Comparison of ENCODE assay signal across 8 mouse cellular contexts in genomic region chr11:113619420-113620080, GRCm38 (mm10). TPM values are rescaled to one million over a fixed set of nuclear protein-coding genes. Genes with fewer than 3 reads are reported as not detected.
DNase-seq lines count a peak whose midpoint lies in the region; ATAC-seq and TF ChIP-seq lines count a peak whose summit lies in the region.

No protein-coding gene starts in this region.

- 2% methylated on average over 31 of the region's 31 CpGs for WGBS in kidney, embryonic 14.5 days
- 4% methylated on average over 31 of the region's 31 CpGs for WGBS in hindbrain, embryonic 11.5 days
- WGBS in midbrain, embryonic 12.5 days = 3% methylated on average over 31 of the region's 31 CpGs

- DNase-seq in kidney, adult 18-20 months = no peak
- DNase-seq in hindbrain, embryonic 11.5 days (ENCODE audit: low spot score) = peak; percentile 47
- DNase-seq in layer of hippocampus, postnatal 14 days (ENCODE audit: low spot score in 2 of 2) = no peak
- no peak for DNase-seq in cerebellum, adult 11 months
- no peak for DNase-seq in adrenal gland, postnatal 14 days

- H3K9me3 ChIP-seq in kidney, embryonic 14.5 days (ENCODE audit: control insufficient read depth, low read length) = no peaks in the 10 kb centered on the region
- H3K9me3 ChIP-seq in hindbrain, embryonic 11.5 days (ENCODE audit: control insufficient read depth, low read length) = no peaks in the 10 kb centered on the region
- no peaks in the 10 kb centered on the region for H3K9me3 ChIP-seq in midbrain, embryonic 12.5 days

- no peaks in the 10 kb centered on the region for H3K36me3 ChIP-seq in kidney, embryonic 14.5 days (ENCODE audit: control insufficient read depth, insufficient read depth, low read length)
- no peaks in the 10 kb centered on the region for H3K36me3 ChIP-seq in hindbrain, embryonic 11.5 days (ENCODE audit: control insufficient read depth, insufficient read depth, low read length)
- peaks cover 5% of the 10 kb centered on the region for H3K36me3 ChIP-seq in midbrain, embryonic 12.5 days

- H3K27ac ChIP-seq in kidney, embryonic 14.5 days (ENCODE audit: low read depth, low read length) = no peak overlapping the region
- H3K27ac ChIP-seq in bone marrow macrophage, adult 2 months (ENCODE audit: insufficient read depth, low read depth, low read length) = no peak overlapping the region
- peak overlapping the region; percentile 42; the same call in 1 of the 2 replicates for H3K27ac ChIP-seq in hindbrain, embryonic 11.5 days (ENCODE audit: low read depth, low read length)
- H3K27ac ChIP-seq in midbrain, embryonic 12.5 days (replicated peaks) = no peak overlapping the region; the same call in 1 of the 2 replicates

- peak overlapping the region; percentile 95 for H3K4me2 ChIP-seq in kidney, embryonic 14.5 days (replicated peaks; ENCODE audit: low read depth, low read length)
- H3K4me2 ChIP-seq in hindbrain, embryonic 11.5 days (replicated peaks; ENCODE audit: low read depth, low read length) = peak overlapping the region; percentile 91
- peak overlapping the region; percentile 89 for H3K4me2 ChIP-seq in midbrain, embryonic 12.5 days (replicated peaks)

- peak overlapping the region; percentile 36 for H3K9ac ChIP-seq in kidney, embryonic 14.5 days (ENCODE audit: low read depth, low read length)
- H3K9ac ChIP-seq in hindbrain, embryonic 11.5 days (ENCODE audit: low read depth, low read length) = peak overlapping the region; percentile 68
- peak overlapping the region; percentile 58 for H3K9ac ChIP-seq in midbrain, embryonic 12.5 days (replicated peaks)

- peaks cover 27% of the 10 kb centered on the region for H3K27me3 ChIP-seq in kidney, embryonic 14.5 days (ENCODE audit: control insufficient read depth, insufficient read depth, low read length)
- H3K27me3 ChIP-seq in hindbrain, embryonic 11.5 days (ENCODE audit: control insufficient read depth, insufficient read depth, low read length) = peaks cover 13% of the 10 kb centered on the region
- H3K27me3 ChIP-seq in midbrain, embryonic 12.5 days = peaks cover 67% of the 10 kb centered on the region

- TF ChIP-seq CTCF in bone marrow macrophage, adult 2 months (IDR thresholded peaks at IDR 0.05; ENCODE audit: low read depth, low read length) = no peak

- peaks cover 24% of the 10 kb centered on the region for H3K4me1 ChIP-seq in kidney, embryonic 14.5 days (ENCODE audit: control insufficient read depth, insufficient read depth, low read length)
- H3K4me1 ChIP-seq in bone marrow macrophage, adult 2 months (ENCODE audit: control insufficient read depth, insufficient read depth, low read length) = no peaks in the 10 kb centered on the region
- H3K4me1 ChIP-seq in hindbrain, embryonic 11.5 days (replicated peaks; ENCODE audit: control insufficient read depth, insufficient read depth, low read length) = peaks cover 11% of the 10 kb centered on the region
- H3K4me1 ChIP-seq in midbrain, embryonic 12.5 days = peaks cover 21% of the 10 kb centered on the region

- TF ChIP-seq POLR2A in bone marrow macrophage, adult 2 months (IDR thresholded peaks at IDR 0.05; ENCODE audit: borderline replicate concordance, low read depth, low read length) = no peak

- H3K4me3 ChIP-seq in kidney, embryonic 14.5 days (ENCODE audit: low read length) = peak overlapping the region; percentile 45
- peak overlapping the region; percentile 49 for H3K4me3 ChIP-seq in bone marrow macrophage, adult 2 months (ENCODE audit: insufficient read depth, low read length)
- peak overlapping the region; percentile 52 for H3K4me3 ChIP-seq in hindbrain, embryonic 11.5 days (ENCODE audit: low read depth, low read length)
- peak overlapping the region; percentile 54 for H3K4me3 ChIP-seq in midbrain, embryonic 12.5 days

- no peak for ATAC-seq in kidney, embryonic 14.5 days (ENCODE audit: low FRiP score, low TSS enrichment)
- 0 out of 2 replicates have a peak, but pooled peaks have one; percentile 6 for ATAC-seq in hindbrain, embryonic 11.5 days (ENCODE audit: low FRiP score)
- no peak; the same call in 1 of the 2 replicates for ATAC-seq in midbrain, embryonic 12.5 days (ENCODE audit: low FRiP score, low read depth)

RNA-seq across cellular contexts. Expression of gene Sstr2, which starts 0.4 kb away (rescaled TPM):
- 0.28 and 0.33 TPM in 2 replicates for polyA plus RNA-seq in kidney, embryonic 14.5 days (2014; fragmentation: Nextera tagmentation; extraction: Ambion mirVana)
- polyA plus RNA-seq in bone marrow macrophage, adult 2 months (2012; ENCODE audit: insufficient read depth, insufficient read length, missing spikeins) = not detected in 2 replicates
- 36.9 and 41.9 TPM in 2 replicates for polyA plus RNA-seq in hindbrain, embryonic 11.5 days (2014; fragmentation: Nextera tagmentation; extraction: Ambion mirVana)
- 11.8 and 13.0 TPM in 2 replicates for polyA plus RNA-seq in midbrain, embryonic 12.5 days (2016; fragmentation: Nextera tagmentation; extraction: Ambion mirVana)
- 10 to 100 TPM; 32.9 to 35.8 TPM for total RNA-seq in layer of hippocampus, postnatal 14 days (2021)
- total RNA-seq in adrenal gland, postnatal 14 days (2021) = 2.4 and 2.6 TPM in 2 replicates

RNA-seq across cellular contexts. Expression of gene Cog1, which starts 29.4 kb away (rescaled TPM):
- 16.6 and 29.3 TPM in 2 replicates for polyA plus RNA-seq in kidney, embryonic 14.5 days (2014; fragmentation: Nextera tagmentation; extraction: Ambion mirVana)
- polyA plus RNA-seq in bone marrow macrophage, adult 2 months (2012; ENCODE audit: insufficient read depth, insufficient read length, missing spikeins) = 40.6 and 49.9 TPM in 2 replicates
- polyA plus RNA-seq in hindbrain, embryonic 11.5 days (2014; fragmentation: Nextera tagmentation; extraction: Ambion mirVana) = 37.6 and 37.8 TPM in 2 replicates
- polyA plus RNA-seq in midbrain, embryonic 12.5 days (2016; fragmentation: Nextera tagmentation; extraction: Ambion mirVana) = 36.8 and 39.6 TPM in 2 replicates
- 10 to 100 TPM; 42.5 to 46.2 TPM for total RNA-seq in layer of hippocampus, postnatal 14 days (2021)
- total RNA-seq in adrenal gland, postnatal 14 days (2021) = 30.8 and 31.9 TPM in 2 replicates

RNA-seq across cellular contexts. Expression of gene Slc39a11, which starts 30.3 kb away (rescaled TPM):
- polyA plus RNA-seq in kidney, embryonic 14.5 days (2014; fragmentation: Nextera tagmentation; extraction: Ambion mirVana) = 11.3 and 16.4 TPM in 2 replicates
- 17.7 and 24.3 TPM in 2 replicates for polyA plus RNA-seq in bone marrow macrophage, adult 2 months (2012; ENCODE audit: insufficient read depth, insufficient read length, missing spikeins)
- polyA plus RNA-seq in hindbrain, embryonic 11.5 days (2014; fragmentation: Nextera tagmentation; extraction: Ambion mirVana) = 20.1 and 20.4 TPM in 2 replicates
- polyA plus RNA-seq in midbrain, embryonic 12.5 days (2016; fragmentation: Nextera tagmentation; extraction: Ambion mirVana) = 23.0 and 26.1 TPM in 2 replicates
- 10 to 100 TPM; 22.0 to 27.0 TPM for total RNA-seq in layer of hippocampus, postnatal 14 days (2021)
- 13.7 and 17.5 TPM in 2 replicates for total RNA-seq in adrenal gland, postnatal 14 days (2021)
